Mouse (Mus musculus): ENCODE results near the gene Rrp36. TPM values are rescaled to one million over a fixed set of nuclear protein-coding genes. Genes with fewer than 3 reads are reported as not detected.

Gene Rrp36
- polyA plus RNA-seq (2012; rRNA removed): 36.2 and 40.8 TPM in 2 replicates

GRCm38 (mm10) chr17:46673850-46674529, at the start of gene Rrp36:
Gene Rrp36, minus strand, starts transcription at chr17:46674352.

DNA sequence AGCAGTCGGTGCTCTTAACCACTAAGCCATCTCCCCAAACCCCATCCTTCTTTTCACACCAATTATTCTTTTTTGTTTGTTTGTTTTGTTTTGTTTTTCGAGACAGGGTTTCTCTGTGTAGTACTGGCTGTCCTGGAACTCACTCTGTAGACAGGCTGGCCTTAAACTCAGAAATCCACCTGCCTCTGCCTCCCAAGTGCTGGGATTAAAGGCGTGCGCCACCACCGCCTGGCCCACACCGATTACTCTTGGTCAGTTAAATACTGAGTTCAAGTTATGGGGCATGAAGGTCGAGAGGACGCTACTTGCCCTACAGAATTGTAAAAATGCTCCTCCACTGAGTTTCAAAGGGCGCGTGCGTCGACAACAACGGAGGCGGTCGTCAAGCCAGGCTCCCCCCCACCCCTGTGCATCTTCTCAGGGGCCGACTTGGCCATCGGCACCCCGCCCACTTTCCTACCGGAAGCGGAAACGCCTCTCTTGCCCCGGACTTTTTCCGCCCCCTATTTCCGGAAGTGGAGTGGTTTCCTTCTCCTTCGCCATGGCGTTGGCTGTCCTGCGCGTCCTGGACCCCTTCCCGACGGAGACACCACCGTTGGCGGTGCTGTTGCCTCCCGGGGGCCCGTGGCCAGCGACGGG, 36.9 kb upstream of the Rrp36 start, which contains the start of gene Pex6:
Gene Pex6, plus strand, starts transcription at position 505 of the 639 bp plus-strand sequence.

DNA sequence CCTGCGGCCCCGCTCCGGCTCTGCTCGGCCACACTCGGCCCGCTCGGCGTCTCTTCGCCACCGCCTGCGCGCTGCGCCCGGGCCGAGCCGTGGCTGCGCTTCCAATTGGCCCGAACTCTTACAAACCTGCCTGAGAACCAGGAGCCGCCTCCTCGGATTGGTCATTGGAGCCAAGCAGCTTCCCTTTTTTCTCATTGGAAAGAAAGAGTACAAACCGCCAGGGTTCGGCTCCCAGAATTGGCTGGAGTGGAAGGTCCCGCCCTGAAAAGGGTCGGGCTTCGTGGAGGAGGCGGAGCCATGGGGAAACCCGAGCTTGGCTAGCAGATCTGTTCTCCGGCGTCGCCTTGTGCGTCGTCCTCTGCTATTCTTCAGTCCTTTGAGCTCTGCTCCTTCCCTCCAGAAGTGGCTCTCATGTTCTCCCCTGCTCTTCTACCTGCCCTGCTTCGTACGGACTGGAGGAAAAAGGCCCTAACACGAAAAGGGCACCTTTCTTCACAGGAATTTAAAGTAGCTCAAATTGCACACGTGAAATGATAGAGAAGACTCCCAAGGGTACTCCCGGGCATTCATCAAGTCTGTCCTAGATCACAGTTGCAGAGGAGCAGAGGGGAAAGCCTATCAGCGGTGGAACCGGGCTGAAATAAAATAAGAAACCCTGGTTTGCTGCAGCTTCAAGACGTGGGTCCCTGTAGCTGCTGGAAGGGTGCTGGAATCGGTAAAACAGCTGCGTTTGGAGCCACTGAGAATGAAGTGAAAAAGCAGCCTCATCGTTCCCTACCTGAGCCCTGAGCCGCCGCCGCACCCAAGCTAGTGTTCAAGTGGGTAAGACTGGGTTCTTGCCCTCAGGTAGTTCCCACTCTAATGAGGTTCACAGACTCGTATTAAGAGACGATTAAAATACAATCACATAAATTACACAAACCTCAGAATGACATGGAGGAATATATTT, 31.0 kb upstream of the Rrp36 start, which contains the start of gene Ppp2r5d:
Gene Ppp2r5d, minus strand, starts transcription at position 225 of the 949 bp plus-strand sequence.

DNA sequence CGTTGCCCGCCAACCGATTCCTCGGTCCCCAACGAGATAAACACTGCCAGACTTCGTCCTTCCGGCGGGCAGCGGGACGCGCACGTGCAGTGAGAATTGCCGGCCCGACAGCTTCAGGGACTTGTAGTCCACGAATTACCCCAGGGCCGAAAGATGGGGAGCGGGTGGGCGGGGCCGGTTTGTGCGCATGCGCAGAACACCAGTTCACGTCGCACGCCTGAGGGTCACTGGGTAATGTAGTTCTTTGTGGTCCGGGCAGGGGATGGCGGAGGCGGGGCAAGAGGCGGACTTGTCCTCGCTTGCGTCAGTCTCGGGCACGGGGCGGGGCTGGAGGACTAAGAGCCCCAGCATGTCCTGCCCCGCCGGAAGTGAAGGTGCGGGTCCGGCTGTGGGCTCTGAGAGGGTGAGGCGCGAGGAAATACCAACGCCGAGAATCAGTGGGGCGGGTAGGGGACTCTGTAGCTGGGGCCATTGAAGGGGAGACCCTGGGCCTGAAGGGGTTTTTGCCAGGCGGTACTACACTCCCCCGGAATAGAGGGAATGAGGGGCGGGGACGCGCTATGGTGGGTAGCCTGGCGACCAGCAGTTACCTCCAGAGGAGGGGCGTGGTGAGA, 6.7 kb upstream of the Rrp36 start, which contains the start of gene Klhdc3:
Gene Klhdc3, minus strand, starts transcription at position 155 of the 614 bp plus-strand sequence.

DNA sequence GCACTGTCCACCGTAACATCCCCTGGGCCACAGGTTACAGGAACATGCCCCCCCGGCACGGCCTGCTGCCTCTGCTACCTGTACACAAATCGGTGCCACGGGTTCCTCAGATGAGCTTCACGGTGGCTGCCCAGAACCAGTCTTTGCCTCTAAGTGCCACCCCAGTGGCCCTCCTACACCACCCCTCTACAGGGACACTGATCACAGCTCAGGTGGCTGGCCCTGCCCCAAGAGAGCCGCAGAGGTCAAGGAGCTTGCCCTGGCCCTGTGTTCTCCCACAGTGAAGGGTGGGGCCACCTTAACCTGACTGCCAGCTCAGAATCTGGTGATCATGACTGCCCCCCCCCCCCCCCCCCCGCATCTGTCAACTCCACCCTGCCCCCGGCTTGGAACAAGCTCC, 4.3 kb upstream of the Rrp36 start, which contains the start of gene Mea1:
Gene Mea1, plus strand, starts transcription at position 378 of the 400 bp plus-strand sequence.

DNA sequence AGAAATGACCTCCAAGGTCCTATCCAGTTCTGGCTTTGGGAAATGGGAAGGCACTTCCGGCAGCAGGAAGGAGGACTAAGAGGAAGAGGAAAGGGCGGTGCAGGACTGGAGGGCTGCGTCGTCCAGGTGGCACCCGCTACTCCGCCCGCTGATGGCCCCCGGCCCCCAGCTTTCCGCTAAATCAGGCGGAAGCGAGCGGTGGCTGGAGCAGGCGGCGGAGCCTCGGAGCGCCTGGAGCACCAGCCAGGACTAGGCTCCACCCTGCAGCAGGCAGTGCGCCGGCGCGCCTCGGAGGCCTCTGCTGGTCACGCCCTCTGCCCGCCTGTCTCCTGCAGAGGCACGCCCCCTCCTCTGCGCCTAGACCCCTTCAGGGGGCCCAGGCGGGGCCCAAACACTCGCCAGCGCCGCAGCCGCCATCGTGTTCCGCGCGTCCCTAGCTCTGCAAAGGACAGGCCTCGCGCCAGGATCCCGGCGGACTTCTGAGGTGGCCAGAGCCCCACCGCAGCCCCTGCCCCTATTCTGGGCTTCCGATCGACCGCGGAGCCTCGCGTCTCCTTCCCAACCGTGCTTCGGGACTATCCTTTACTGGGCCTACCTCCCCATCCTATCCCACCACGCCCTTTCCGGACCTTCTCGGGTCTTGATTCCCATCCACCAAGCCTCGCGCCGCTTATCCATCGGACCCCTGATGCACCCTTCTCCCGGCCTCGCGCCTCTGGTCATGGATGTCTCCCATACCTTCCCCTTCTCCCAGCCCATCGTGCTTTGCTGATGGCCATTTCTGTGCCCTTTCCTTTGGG, 23.7 kb downstream of the Rrp36 start, which contains the start of gene Cul7:
Gene Cul7, plus strand, starts transcription at position 106 of the 800 bp plus-strand sequence.

DNA sequence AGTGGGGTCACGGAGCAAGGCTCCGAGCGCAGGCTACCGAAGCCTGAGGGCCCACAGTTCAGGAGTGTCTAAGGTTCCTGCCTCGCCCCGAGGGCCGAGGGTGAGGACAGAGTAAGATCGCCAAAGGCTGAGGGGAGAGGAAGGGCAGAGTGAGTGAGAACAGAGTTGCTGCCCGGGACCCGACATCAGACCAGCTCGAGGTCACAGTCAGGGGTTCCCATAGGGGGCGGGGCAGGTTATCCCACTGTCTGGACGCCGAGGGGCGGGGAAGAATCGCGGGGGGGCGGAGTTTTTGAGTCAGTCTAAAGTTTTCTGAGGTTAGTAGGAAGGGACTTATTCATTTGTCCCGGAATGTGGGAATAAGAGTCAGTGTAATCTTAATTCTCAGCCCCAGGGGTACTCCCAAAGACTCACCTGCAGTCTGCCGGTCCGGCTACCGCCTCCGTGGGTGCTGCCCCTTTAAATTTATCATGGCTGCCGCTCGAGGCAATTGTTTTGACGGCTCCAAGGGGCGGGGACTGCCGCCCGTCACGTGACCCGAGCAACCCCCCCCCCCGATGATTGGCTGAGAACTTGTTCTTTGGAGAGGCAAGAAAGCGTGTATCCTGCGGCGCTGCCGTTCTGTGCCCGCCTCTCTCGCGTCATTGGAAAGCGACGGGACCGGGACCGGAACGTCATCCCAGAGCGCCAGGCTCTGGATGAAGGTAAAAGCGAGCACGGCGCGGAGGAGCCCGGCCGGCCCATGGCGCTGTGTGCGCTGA, 28.4 kb downstream of the Rrp36 start, which contains the start of the genes Klc4 and Mrpl2:
Gene Klc4, minus strand, starts transcription at position 462 of the 761 bp plus-strand sequence.
Gene Mrpl2, plus strand, starts transcription at position 669 of the 761 bp plus-strand sequence.

DNA sequence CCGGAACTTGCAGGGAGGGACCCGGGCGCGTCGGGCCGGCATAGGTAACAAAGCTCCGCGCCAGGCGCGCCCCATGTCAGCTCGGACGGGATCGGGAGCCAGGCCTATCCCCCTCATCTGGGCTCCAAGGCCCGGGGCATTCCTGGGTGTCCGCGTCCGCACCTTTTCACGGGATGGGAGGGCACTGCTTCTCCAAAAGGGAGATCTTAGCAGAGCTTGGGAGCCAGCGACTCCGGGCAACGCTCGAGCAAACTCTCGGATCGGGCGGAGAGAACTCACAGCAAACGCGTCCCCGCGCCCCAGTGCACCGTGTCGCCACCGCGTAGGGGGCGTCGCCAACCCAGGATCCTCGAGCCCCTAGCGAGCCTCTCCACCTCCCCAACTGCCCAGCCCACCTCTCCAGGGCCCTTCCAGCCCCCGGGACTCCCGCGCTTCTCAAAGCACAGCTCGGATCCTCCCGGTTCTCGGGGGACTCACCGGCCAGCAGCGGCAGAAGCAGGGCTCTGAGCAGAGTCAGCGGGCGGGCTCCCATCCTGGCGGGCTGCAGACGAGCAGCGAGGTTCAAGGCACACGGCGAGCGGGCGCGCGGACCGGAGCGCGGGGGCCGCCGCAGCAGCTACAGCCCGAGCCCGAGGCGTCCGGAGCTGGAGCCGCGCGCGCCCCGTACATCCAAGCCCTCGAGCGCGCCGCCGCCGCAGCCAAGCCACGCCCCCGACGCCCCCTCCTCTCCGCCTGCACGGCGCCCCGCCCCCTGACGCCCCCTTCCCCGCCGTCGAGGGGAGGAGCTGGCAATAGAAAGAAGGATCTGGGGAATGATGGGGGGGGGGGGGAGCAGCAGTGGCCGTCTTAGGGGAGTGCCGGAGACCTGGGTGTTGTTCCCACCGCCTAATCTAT, 45.1 kb downstream of the Rrp36 start, which contains the start of gene Ptk7:
Gene Ptk7, minus strand, starts transcription at position 714 of the 894 bp plus-strand sequence.

Other genes with a start within 250 kb of the Rrp36 start
- gene Crip3, start 245.4 kb downstream of the Rrp36 start, polyA plus RNA-seq (2012; rRNA removed): 7.2 and 8.6 TPM in 2 replicates
- gene Slc22a7, start 235.9 kb downstream of the Rrp36 start, polyA plus RNA-seq (2012; rRNA removed): 0.14 and 0.15 TPM in 2 replicates
- 20.1 and 21.0 TPM in 2 replicates for gene Ttbk1, start 186.7 kb downstream of the Rrp36 start, polyA plus RNA-seq (2012; rRNA removed)
- 22.5 and 29.6 TPM in 2 replicates for gene Dnph1, start 177.6 kb downstream of the Rrp36 start, polyA plus RNA-seq (2012; rRNA removed)
- 37.0 and 39.7 TPM in 2 replicates for gene Cul9, start 128.0 kb downstream of the Rrp36 start, polyA plus RNA-seq (2012; rRNA removed)
- 63.0 and 64.7 TPM in 2 replicates for gene Srf, start 118.2 kb downstream of the Rrp36 start, polyA plus RNA-seq (2012; rRNA removed)
- 27.6 and 39.1 TPM in 2 replicates for gene Ptk7, start 44.8 kb downstream of the Rrp36 start, polyA plus RNA-seq (2012; rRNA removed)
- gene Klc4, start 28.3 kb downstream of the Rrp36 start, polyA plus RNA-seq (2012; rRNA removed): 35.0 and 37.2 TPM in 2 replicates
- gene Mrpl2, start 28.1 kb downstream of the Rrp36 start, polyA plus RNA-seq (2012; rRNA removed): 57.1 and 58.5 TPM in 2 replicates
- gene Cul7, start 24.0 kb downstream of the Rrp36 start, polyA plus RNA-seq (2012; rRNA removed): 79.9 and 93.7 TPM in 2 replicates
- 168 and 171 TPM in 2 replicates for gene Mea1, start 4.4 kb upstream of the Rrp36 start, polyA plus RNA-seq (2012; rRNA removed)
- gene Klhdc3, start 6.6 kb upstream of the Rrp36 start, polyA plus RNA-seq (2012; rRNA removed): 140 and 150 TPM in 2 replicates
- gene Ppp2r5d, start 30.8 kb upstream of the Rrp36 start, polyA plus RNA-seq (2012; rRNA removed): 105 and 111 TPM in 2 replicates
- gene Pex6, start 37.1 kb upstream of the Rrp36 start, polyA plus RNA-seq (2012; rRNA removed): 42.6 and 47.2 TPM in 2 replicates
- 1.8 and 2.8 TPM in 2 replicates for gene Gnmt, start 54.8 kb upstream of the Rrp36 start, polyA plus RNA-seq (2012; rRNA removed)
- gene Cnpy3, start 77.9 kb upstream of the Rrp36 start, polyA plus RNA-seq (2012; rRNA removed): 53.5 and 59.9 TPM in 2 replicates
- gene Ptcra, start 89.4 kb upstream of the Rrp36 start, polyA plus RNA-seq (2012; rRNA removed): 0.04 TPM in 1 of 2 replicates, not detected in the other
- 64.8 and 67.4 TPM in 2 replicates for gene 2310039H08Rik, start 98.3 kb upstream of the Rrp36 start, polyA plus RNA-seq (2012; rRNA removed)
- 88.2 and 89.8 TPM in 2 replicates for gene Rpl7l1, start 108.3 kb upstream of the Rrp36 start, polyA plus RNA-seq (2012; rRNA removed)
- 17.7 and 20.6 TPM in 2 replicates for gene Bicral, start 184.1 kb upstream of the Rrp36 start, polyA plus RNA-seq (2012; rRNA removed)
- gene Tbcc, start 216.3 kb upstream of the Rrp36 start, polyA plus RNA-seq (2012; rRNA removed): 34.7 and 37.5 TPM in 2 replicates
- 0.05 TPM in 2 replicates for gene Prph2, start 236.1 kb upstream of the Rrp36 start, polyA plus RNA-seq (2012; rRNA removed)

Data from central nervous system, embryonic 14 days (tissue).